Mouse (Mus musculus): ENCODE results near the gene Sox2. TPM values are rescaled to one million over a fixed set of nuclear protein-coding genes. Genes with fewer than 3 reads are reported as not detected.
A peak's percentile ranks its signal among the peaks of the same experiment; 100 is the strongest.

Gene Sox2
- total RNA-seq (2014; rRNA removed): 68.1 and 80.2 TPM in 2 replicates
- 22.6 and 26.3 TPM in 2 replicates for polyA plus RNA-seq (2015; fragmentation: Nextera tagmentation; extraction: Ambion mirVana)

DNA sequence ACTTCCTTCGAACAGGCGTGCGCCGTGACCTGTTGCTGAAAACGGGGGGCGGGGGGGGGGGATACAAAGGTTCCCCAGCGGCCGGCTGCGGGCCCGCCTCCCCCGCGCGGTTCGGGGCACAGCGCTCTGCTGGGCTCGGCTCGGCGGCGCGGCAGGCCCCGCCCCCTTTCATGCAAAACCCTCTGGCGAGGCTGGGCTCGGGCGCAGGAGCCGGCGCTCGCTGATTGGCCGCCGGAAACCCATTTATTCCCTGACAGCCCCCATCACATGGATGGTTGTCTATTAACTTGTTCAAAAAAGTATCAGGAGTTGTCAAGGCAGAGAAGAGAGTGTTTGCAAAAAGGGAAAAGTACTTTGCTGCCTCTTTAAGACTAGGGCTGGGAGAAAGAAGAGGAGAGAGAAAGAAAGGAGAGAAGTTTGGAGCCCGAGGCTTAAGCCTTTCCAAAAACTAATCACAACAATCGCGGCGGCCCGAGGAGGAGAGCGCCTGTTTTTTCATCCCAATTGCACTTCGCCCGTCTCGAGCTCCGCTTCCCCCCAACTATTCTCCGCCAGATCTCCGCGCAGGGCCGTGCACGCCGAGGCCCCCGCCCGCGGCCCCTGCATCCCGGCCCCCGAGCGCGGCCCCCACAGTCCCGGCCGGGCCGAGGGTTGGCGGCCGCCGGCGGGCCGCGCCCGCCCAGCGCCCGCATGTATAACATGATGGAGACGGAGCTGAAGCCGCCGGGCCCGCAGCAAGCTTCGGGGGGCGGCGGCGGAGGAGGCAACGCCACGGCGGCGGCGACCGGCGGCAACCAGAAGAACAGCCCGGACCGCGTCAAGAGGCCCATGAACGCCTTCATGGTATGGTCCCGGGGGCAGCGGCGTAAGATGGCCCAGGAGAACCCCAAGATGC is at the start of gene Sox2:
TSS of gene Sox2 (plus strand) at position 680 of the 895 bp plus-strand sequence.
- under 1% methylated on average over 83 of the region's 86 CpGs for WGBS
- Histone ChIP-seq H3K4me3 (ENCODE audit: low read length) (peak within 1 kb of the TSS; percentile 55), H3K27me3 (ENCODE audit: insufficient read depth, low read length) (peaks cover 26% of the 10 kb centered on the region), H3K4me1 (ENCODE audit: insufficient read depth, low read length) (0 out of 2 replicates have a peak, but pooled peaks cover 3% of the 10 kb centered on the region), H3K9me3 (ENCODE audit: low read length) (no peaks in the 10 kb centered on the region), H3K36me3 (ENCODE audit: insufficient read depth, low read length) (no peaks in the 10 kb centered on the region), H3K27ac (peak within 1 kb of the TSS; percentile 90), H3K9ac (replicated peaks; ENCODE audit: low read length) (peak within 1 kb of the TSS; percentile 74), H3K4me2 (ENCODE audit: low read depth, low read length) (peak within 1 kb of the TSS; percentile 60)
- no peak for TF ChIP-seq CTCF (IDR thresholded peaks at IDR 0.05; ENCODE audit: low read depth)
- ATAC-seq (peak; percentile 94), DNase-seq (ENCODE audit: low spot score) (peak; percentile 91)

DNA sequence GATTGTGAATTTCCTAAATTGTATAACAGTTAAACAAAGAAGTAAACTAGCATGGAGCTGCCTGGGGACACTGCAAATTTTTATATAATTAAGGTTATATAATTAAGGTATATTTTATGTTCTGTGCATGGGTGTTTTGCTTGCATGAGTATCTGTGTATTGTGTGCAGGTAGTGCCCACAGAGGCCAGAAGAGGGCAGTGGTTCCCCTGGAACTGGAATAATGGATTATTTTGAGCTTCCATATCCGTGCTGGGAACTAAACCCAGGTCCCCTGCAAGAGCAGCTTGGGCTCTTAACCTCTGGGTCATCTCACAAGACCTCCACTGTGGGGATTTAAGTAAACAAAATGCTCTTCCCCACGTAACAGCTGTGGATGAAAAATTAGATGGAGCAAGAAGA is 49.1 kb upstream of the Sox2 start:
- DNase-seq (ENCODE audit: low spot score): no peak
- Histone ChIP-seq H3K4me2 (ENCODE audit: low read depth, low read length) (no peak overlapping the region), H3K9ac (replicated peaks; ENCODE audit: low read length) (no peak overlapping the region), H3K27ac (no peak overlapping the region), H3K27me3 (ENCODE audit: insufficient read depth, low read length) (no peaks in the 10 kb centered on the region), H3K9me3 (ENCODE audit: low read length) (no peaks in the 10 kb centered on the region), H3K4me3 (ENCODE audit: low read length) (no peak overlapping the region), H3K36me3 (ENCODE audit: insufficient read depth, low read length) (no peaks in the 10 kb centered on the region), H3K4me1 (ENCODE audit: insufficient read depth, low read length) (no peaks in the 10 kb centered on the region)
- ATAC-seq: no peak
- WGBS: 88% methylated on average over 2 of the region's 2 CpGs
- TF ChIP-seq CTCF (IDR thresholded peaks at IDR 0.05; ENCODE audit: low read depth): no peak

DNA sequence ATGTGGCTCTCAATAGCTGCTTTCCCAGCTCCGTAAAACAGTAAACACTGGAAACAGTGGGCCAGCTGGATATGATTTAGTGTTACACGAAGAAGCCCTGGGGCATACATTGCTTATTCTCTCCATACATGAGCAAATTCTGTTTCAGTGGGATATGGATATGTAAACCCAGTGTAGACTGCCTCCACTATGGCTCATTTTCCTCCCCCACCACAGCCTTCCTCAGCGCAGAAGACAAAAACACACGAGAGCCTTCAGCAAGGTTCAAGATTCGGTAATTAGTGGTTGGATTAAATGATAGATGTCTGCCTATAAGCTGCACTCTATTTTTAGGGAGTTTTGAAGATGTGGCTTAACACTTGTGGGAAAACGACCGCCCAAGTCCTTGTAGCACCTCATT is 36.1 kb upstream of the Sox2 start:
- ATAC-seq (no peak), DNase-seq (ENCODE audit: low spot score) (no peak)
- Histone ChIP-seq H3K4me2 (ENCODE audit: low read depth, low read length) (no peak overlapping the region), H3K9ac (replicated peaks; ENCODE audit: low read length) (no peak overlapping the region), H3K27ac (no peak overlapping the region), H3K27me3 (ENCODE audit: insufficient read depth, low read length) (no peaks in the 10 kb centered on the region), H3K36me3 (ENCODE audit: insufficient read depth, low read length) (no peaks in the 10 kb centered on the region), H3K4me1 (ENCODE audit: insufficient read depth, low read length) (no peaks in the 10 kb centered on the region), H3K9me3 (ENCODE audit: low read length) (no peaks in the 10 kb centered on the region), H3K4me3 (ENCODE audit: low read length) (no peak overlapping the region)
- WGBS: 81% methylated on average over 7 of the region's 7 CpGs
- TF ChIP-seq CTCF (IDR thresholded peaks at IDR 0.05; ENCODE audit: low read depth): no peak

DNA sequence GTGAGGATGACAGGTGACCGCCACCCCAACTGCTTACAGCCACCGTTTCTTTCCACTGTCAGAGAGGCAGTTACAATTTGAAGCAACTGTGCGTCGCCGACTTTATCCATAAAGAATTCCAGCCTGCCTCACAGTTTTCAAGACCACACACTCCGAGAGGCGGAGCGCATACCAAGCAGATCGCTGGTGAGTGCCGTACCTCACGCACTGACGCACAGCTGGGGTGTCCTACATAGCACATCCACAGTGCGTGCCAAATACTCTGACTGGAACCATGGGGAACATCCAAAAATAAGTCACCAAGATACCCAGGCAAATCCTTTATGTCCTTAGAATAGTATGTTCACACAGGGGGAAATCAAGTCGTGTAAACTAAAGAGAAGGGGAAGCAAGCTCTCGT is 34.7 kb upstream of the Sox2 start:
- Histone ChIP-seq H3K27me3 (ENCODE audit: insufficient read depth, low read length) (no peaks in the 10 kb centered on the region), H3K4me3 (ENCODE audit: low read length) (no peak overlapping the region), H3K9ac (replicated peaks; ENCODE audit: low read length) (no peak overlapping the region), H3K9me3 (ENCODE audit: low read length) (no peaks in the 10 kb centered on the region), H3K4me1 (ENCODE audit: insufficient read depth, low read length) (no peaks in the 10 kb centered on the region), H3K36me3 (ENCODE audit: insufficient read depth, low read length) (no peaks in the 10 kb centered on the region), H3K27ac (no peak overlapping the region), H3K4me2 (ENCODE audit: low read depth, low read length) (no peak overlapping the region)
- DNase-seq (ENCODE audit: low spot score): no peak
- no peak for TF ChIP-seq CTCF (IDR thresholded peaks at IDR 0.05; ENCODE audit: low read depth)
- WGBS: 52% methylated on average over 15 of the region's 15 CpGs
- 0 out of 2 replicates have a peak, but pooled peaks have one; percentile 49 for ATAC-seq

DNA sequence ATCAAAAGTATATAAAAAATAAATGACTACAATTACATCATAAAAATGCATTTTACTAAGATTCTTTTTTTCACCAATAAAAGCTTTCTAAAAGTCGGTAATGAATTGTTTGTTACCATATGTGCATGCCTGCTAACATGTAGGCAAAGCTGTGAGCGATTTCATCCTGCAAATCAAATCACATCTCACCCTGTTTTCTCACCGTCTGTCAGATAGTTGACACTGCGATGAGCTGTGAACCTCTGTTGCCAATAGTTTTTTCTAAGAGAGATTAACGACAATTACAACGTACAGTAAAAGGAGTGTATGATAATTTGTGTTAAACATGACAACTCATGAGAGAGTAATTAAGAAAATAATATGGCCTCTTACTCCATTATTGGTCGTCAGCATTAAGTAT is 31.3 kb upstream of the Sox2 start:
- Histone ChIP-seq H3K27ac (no peak overlapping the region), H3K4me1 (ENCODE audit: insufficient read depth, low read length) (no peaks in the 10 kb centered on the region), H3K9ac (replicated peaks; ENCODE audit: low read length) (no peak overlapping the region), H3K9me3 (ENCODE audit: low read length) (no peaks in the 10 kb centered on the region), H3K4me2 (ENCODE audit: low read depth, low read length) (no peak overlapping the region), H3K27me3 (ENCODE audit: insufficient read depth, low read length) (no peaks in the 10 kb centered on the region), H3K4me3 (ENCODE audit: low read length) (no peak overlapping the region), H3K36me3 (ENCODE audit: insufficient read depth, low read length) (no peaks in the 10 kb centered on the region)
- DNase-seq (ENCODE audit: low spot score) (no peak), ATAC-seq (no peak)
- WGBS: 64% methylated on average over 7 of the region's 7 CpGs
- no peak for TF ChIP-seq CTCF (IDR thresholded peaks at IDR 0.05; ENCODE audit: low read depth)

DNA sequence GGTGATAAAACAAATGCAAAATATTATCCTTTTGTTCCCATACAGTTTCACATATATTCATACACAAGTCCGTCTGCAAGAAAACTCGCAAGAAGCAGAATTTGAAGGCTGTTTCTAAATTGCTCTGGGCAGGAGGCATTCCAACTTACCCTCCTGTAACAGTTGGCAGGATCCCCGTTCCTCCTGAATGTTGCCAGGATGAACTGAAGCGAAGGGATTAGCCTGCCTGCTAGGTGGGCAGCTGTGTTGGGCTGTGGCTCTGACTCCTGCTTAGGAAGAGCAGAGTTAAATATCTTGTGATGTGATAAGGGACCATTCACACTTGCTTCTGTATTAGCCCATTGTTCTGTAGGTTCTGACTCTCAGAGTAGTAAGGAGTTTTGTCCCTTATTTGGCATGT is 30.1 kb upstream of the Sox2 start:
- Histone ChIP-seq H3K4me3 (ENCODE audit: low read length) (no peak overlapping the region), H3K36me3 (ENCODE audit: insufficient read depth, low read length) (no peaks in the 10 kb centered on the region), H3K4me1 (ENCODE audit: insufficient read depth, low read length) (no peaks in the 10 kb centered on the region), H3K27me3 (ENCODE audit: insufficient read depth, low read length) (no peaks in the 10 kb centered on the region), H3K27ac (no peak overlapping the region), H3K9me3 (ENCODE audit: low read length) (no peaks in the 10 kb centered on the region), H3K9ac (replicated peaks; ENCODE audit: low read length) (no peak overlapping the region), H3K4me2 (ENCODE audit: low read depth, low read length) (no peak overlapping the region)
- TF ChIP-seq CTCF (IDR thresholded peaks at IDR 0.05; ENCODE audit: low read depth): no peak
- peak; percentile 53 for DNase-seq (ENCODE audit: low spot score)
- 55% methylated on average over 4 of the region's 4 CpGs for WGBS
- ATAC-seq: no peak

DNA sequence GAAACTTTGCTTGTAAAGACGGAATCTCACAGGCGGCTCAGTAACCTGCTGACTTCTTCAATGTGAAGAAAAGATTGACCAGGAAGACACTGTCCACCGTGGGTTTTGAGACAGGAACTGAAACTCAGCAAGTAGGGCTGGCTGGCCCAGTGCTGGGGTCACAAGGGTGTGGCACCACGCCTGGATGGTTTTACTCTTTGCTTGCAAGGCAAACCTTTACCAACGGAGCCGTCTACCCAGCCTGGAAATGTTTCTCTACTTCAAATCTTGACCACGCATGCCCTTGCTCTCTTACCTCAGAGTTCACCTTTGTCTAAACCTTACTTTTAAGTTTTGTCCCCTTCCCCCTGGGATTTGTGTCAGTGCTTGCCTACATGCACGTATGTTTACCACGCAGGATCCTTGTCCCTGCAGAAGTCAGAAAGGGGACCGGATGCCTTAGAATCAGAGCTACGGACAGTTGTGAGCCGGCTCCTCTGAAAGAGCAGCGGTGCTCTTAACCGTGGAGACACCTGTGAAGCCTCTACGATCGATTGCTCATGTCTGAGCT is 25.4 kb upstream of the Sox2 start:
- WGBS: 92% methylated on average over 16 of the region's 16 CpGs
- no peak for TF ChIP-seq CTCF (IDR thresholded peaks at IDR 0.05; ENCODE audit: low read depth)

More for the DNA sequence above, 25.4 kb upstream of the Sox2 start:
- Histone ChIP-seq H3K27me3 (ENCODE audit: insufficient read depth, low read length) (no peaks in the 10 kb centered on the region), H3K27ac (no peak overlapping the region), H3K9me3 (ENCODE audit: low read length) (no peaks in the 10 kb centered on the region), H3K4me2 (ENCODE audit: low read depth, low read length) (no peak overlapping the region), H3K9ac (replicated peaks; ENCODE audit: low read length) (no peak overlapping the region), H3K36me3 (ENCODE audit: insufficient read depth, low read length) (no peaks in the 10 kb centered on the region), H3K4me3 (ENCODE audit: low read length) (no peak overlapping the region), H3K4me1 (ENCODE audit: insufficient read depth, low read length) (no peaks in the 10 kb centered on the region)
- ATAC-seq (no peak), DNase-seq (ENCODE audit: low spot score) (no peak)

All from hindbrain, postnatal 0 days (tissue).